Mouse (Mus musculus): ENCODE results near the gene Mbtps1. TPM values are rescaled to one million over a fixed set of nuclear protein-coding genes. Genes with fewer than 3 reads are reported as not detected.

The Mbtps1 gene
- total RNA-seq (2023; ENCODE audit: inconsistent age): 111 to 116 TPM (median 115 TPM) in 4 replicates

GRCm38 (mm10) chr8:119558603-119559401 lies at the start of gene Mbtps1:
Mbtps1 (minus strand) TSS chr8:119558735.

GRCm38 (mm10) chr8:119604996-119605395 lies 46.5 kb upstream of the Mbtps1 start, which contains the start of gene Taf1c:
Taf1c (minus strand) TSS chr8:119605222.

GRCm38 (mm10) chr8:119574437-119575365 lies 16.2 kb upstream of the Mbtps1 start, which contains the start of the genes Hsdl1 and Dnaaf1:
Hsdl1 (minus strand) TSS chr8:119575183.
Dnaaf1 (plus strand) TSS chr8:119575235.

GRCm38 (mm10) chr8:119501598-119501997 lies 56.9 kb downstream of the Mbtps1 start, which contains the start of gene Slc38a8:
Slc38a8 (minus strand) TSS chr8:119501698.

Other genes with a start within 250 kb of the Mbtps1 start
- gene Hsbp1, start 214.2 kb downstream of the Mbtps1 start, total RNA-seq (2023; ENCODE audit: inconsistent age): 77.7 to 82.9 TPM (median 79.0 TPM) in 4 replicates
- 16.8 to 18.9 TPM (median 17.8 TPM) in 4 replicates for gene Mlycd, start 163.9 kb downstream of the Mbtps1 start, total RNA-seq (2023; ENCODE audit: inconsistent age)
- 5.4 to 10.0 TPM (median 6.8 TPM) in 4 replicates for gene Osgin1, start 124.6 kb downstream of the Mbtps1 start, total RNA-seq (2023; ENCODE audit: inconsistent age)
- 0.26 TPM in 1 of 4 replicates, not detected in the others for gene Necab2, start 112.0 kb downstream of the Mbtps1 start, total RNA-seq (2023; ENCODE audit: inconsistent age)
- 0.42 to 1.5 TPM (median 0.86 TPM) in 4 replicates for gene Slc38a8, start 57.0 kb downstream of the Mbtps1 start, total RNA-seq (2023; ENCODE audit: inconsistent age)
- gene Hsdl1, start 16.4 kb upstream of the Mbtps1 start, total RNA-seq (2023; ENCODE audit: inconsistent age): 38.3 to 50.0 TPM (median 44.7 TPM) in 4 replicates
- not detected in 4 replicates for gene Dnaaf1, start 16.5 kb upstream of the Mbtps1 start, total RNA-seq (2023; ENCODE audit: inconsistent age)
- 19.2 to 21.4 TPM (median 20.7 TPM) in 4 replicates for gene Taf1c, start 46.5 kb upstream of the Mbtps1 start, total RNA-seq (2023; ENCODE audit: inconsistent age)
- not detected in 4 replicates for gene Adad2, start 54.0 kb upstream of the Mbtps1 start, total RNA-seq (2023; ENCODE audit: inconsistent age)
- not detected in 4 replicates for gene Kcng4, start 76.9 kb upstream of the Mbtps1 start, total RNA-seq (2023; ENCODE audit: inconsistent age)
- not detected in 4 replicates for gene Wfdc1, start 107.6 kb upstream of the Mbtps1 start, total RNA-seq (2023; ENCODE audit: inconsistent age)
- not detected in 4 replicates for gene Atp2c2, start 141.3 kb upstream of the Mbtps1 start, total RNA-seq (2023; ENCODE audit: inconsistent age)
- 4.3 to 5.9 TPM (median 5.5 TPM) in 4 replicates for gene Tldc1, start 219.7 kb upstream of the Mbtps1 start, total RNA-seq (2023; ENCODE audit: inconsistent age)

All from B cell, adult (primary cell).